Mouse (Mus musculus): ENCODE measurements at regions not wholly inside any gene's neighbourhood (a gene's known extent, or its start where the extent isn't known, plus 50 kb on each side); places are given as distances from the start of the nearest gene placed in this dataset.

- no peak for TF ChIP-seq CTCF (IDR thresholded peaks at IDR 0.05; ENCODE audit: extremely low read depth, insufficient read length, insufficient replicate concordance, low read depth, low read length)
- TF ChIP-seq POLR2A (IDR thresholded peaks at IDR 0.05; ENCODE audit: low read depth, low read length): no peak
These were observed 91.9 kb downstream of the Ehf start for GRCm38 (mm10) chr2:103211179-103211578.
